Mouse (Mus musculus): ENCODE results near the gene Prl2c1. TPM values are rescaled to one million over a fixed set of nuclear protein-coding genes. Genes with fewer than 3 reads are reported as not detected.
"Not testable (repeated sequence)": the region's sequence is repeated elsewhere in the genome, so short reads cannot be mapped to it uniquely, and the experiment has no call there.

Gene Prl2c1
- polyA plus RNA-seq (2015; fragmentation: Nextera tagmentation; extraction: Ambion mirVana): not detected in 2 replicates

DNA sequence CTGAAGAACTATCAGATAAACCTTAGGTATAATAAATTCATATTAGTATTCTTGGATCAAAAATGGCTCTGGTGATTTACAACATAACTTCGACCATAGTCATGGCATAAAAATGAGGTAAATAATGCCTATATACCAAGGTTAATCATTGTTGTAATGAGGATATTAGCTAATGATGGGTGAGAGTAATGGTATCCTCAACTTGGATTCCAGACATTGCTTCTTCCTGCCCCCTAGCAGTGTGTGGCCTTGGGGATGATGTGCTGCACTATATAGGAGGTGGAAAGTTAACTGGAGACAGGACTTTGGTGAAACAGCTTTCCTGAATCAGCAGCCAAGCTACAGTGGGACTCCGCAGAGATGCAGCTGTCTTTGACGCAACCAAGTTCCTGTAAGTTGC lies at the start of gene Prl2c1:
Prl2c1 (plus strand) TSS at position 301 of the 400 bp plus-strand sequence.
- 95% methylated on average over 3 of the region's 3 CpGs for WGBS

DNA sequence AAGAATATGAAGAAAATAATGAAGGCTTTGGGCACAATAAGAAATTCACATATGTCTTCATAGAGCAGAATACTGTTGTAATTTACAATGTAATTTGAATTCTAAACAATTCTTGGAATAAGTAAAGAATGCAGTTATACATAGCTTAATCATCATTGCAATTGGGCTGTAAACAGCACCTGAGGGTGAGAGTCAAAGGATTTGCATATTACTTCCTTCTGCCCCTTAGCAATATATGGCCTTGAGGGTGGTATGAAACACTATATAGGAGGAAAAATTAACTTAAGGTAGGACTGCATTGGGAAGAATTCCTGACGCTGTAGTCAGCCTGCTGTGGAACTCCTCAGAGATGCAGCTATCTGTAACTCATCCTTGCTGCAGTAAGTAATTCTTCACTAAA lies 47.8 kb upstream of the Prl2c1 start, which contains the start of gene Prl2a1:
Prl2a1 (plus strand) TSS at position 301 of the 400 bp plus-strand sequence.
- H3K9me3 ChIP-seq: no peaks in the 10 kb centered on the region
- no peaks in the 10 kb centered on the region for H3K36me3 ChIP-seq
- no peaks in the 10 kb centered on the region for H3K27me3 ChIP-seq
- ATAC-seq (replicated peaks): no peak
- H3K27ac ChIP-seq (replicated peaks): no peak within 1 kb of the TSS
- no peak within 1 kb of the TSS for H3K9ac ChIP-seq (replicated peaks)
- H3K4me1 ChIP-seq: no peaks in the 10 kb centered on the region
- 66% methylated on average over 1 of the region's 1 CpGs for WGBS
- no peak within 1 kb of the TSS for H3K4me2 ChIP-seq (replicated peaks)
- H3K4me3 ChIP-seq: no peak within 1 kb of the TSS

More for the DNA sequence above, at the start of gene Prl2c1:
- no peaks in the 10 kb centered on the region for H3K9me3 ChIP-seq
- no peaks in the 10 kb centered on the region for H3K27me3 ChIP-seq
- no peak for ATAC-seq (replicated peaks)
- H3K4me3 ChIP-seq: no peak within 1 kb of the TSS
- no peak within 1 kb of the TSS for H3K27ac ChIP-seq (replicated peaks)
- no peak within 1 kb of the TSS for H3K9ac ChIP-seq (replicated peaks)
- no peak within 1 kb of the TSS for H3K4me2 ChIP-seq (replicated peaks)
- no peaks in the 10 kb centered on the region for H3K4me1 ChIP-seq
- H3K36me3 ChIP-seq: no peaks in the 10 kb centered on the region

DNA sequence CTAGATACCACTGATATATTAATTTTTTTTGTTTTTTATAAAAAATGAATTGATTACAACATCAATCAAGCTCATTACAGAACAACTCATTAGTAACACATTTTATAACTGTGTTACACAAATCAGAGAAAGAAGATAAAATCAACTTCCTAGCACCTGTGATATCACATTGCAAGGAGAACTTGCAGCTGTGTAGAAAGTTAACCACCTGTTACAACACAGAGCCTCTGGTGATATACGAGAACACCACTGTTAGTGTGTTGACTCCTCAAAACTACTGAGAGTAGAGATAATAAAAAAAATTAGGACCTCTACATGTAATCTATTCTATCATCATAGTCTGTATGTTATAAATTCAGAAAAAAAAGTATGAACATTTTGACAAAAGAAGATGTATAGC lies 46.4 kb upstream of the Prl2c1 start:
- Histone ChIP-seq H3K4me3 (no peak overlapping the region), H3K9me3 (no peaks in the 10 kb centered on the region), H3K27me3 (no peaks in the 10 kb centered on the region), H3K4me1 (no peaks in the 10 kb centered on the region), H3K4me2 (replicated peaks) (no peak overlapping the region), H3K9ac (replicated peaks) (no peak overlapping the region), H3K27ac (replicated peaks) (no peak overlapping the region), H3K36me3 (no peaks in the 10 kb centered on the region)
- 86% methylated on average over 1 of the region's 1 CpGs for WGBS
- ATAC-seq (replicated peaks): no peak

DNA sequence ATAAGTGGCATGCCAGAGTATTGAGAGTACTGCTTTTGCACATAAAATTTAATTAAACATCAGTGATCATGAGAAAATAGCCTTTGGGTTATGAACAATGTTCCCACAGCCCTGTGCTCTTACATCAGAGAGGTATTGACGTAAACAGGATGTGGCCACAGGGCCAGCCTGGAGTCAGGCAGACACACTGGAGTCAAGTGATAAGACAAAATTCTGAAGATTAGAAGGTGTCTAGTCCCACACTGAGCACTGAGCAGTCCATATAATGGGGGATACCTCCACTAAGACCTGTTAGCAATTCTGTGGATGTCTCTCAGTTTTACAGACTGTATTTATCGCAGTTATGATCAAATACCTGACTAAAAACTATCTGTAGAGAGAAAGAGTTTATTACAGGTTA lies 55.1 kb downstream of the Prl2c1 start:
- 98% methylated on average over 2 of the region's 2 CpGs for WGBS
- not testable (repeated sequence) for H3K36me3 ChIP-seq; H3K27ac ChIP-seq (replicated peaks); ATAC-seq (replicated peaks); H3K27me3 ChIP-seq; H3K9me3 ChIP-seq; H3K9ac ChIP-seq (replicated peaks); H3K4me3 ChIP-seq; H3K4me1 ChIP-seq; H3K4me2 ChIP-seq (replicated peaks)

Other genes with a start within 250 kb of the Prl2c1 start
- gene Prl7b1, start 238.8 kb upstream of the Prl2c1 start, polyA plus RNA-seq (2015; fragmentation: Nextera tagmentation; extraction: Ambion mirVana): not detected in 2 replicates
- not detected in 2 replicates for gene Prl7a1, start 206.8 kb upstream of the Prl2c1 start, polyA plus RNA-seq (2015; fragmentation: Nextera tagmentation; extraction: Ambion mirVana)
- gene Prl7a2, start 181.3 kb upstream of the Prl2c1 start, polyA plus RNA-seq (2015; fragmentation: Nextera tagmentation; extraction: Ambion mirVana): not detected in 2 replicates
- not detected in 2 replicates for gene Prl7d1, start 132.6 kb upstream of the Prl2c1 start, polyA plus RNA-seq (2015; fragmentation: Nextera tagmentation; extraction: Ambion mirVana)
- gene Prl7c1, start 68.5 kb upstream of the Prl2c1 start, polyA plus RNA-seq (2015; fragmentation: Nextera tagmentation; extraction: Ambion mirVana): not detected in 2 replicates
- gene Prl2a1, start 47.7 kb upstream of the Prl2c1 start, polyA plus RNA-seq (2015; fragmentation: Nextera tagmentation; extraction: Ambion mirVana): not detected in 2 replicates
- gene Prl4a1, start 166.9 kb downstream of the Prl2c1 start, polyA plus RNA-seq (2015; fragmentation: Nextera tagmentation; extraction: Ambion mirVana): not detected in 2 replicates